Mouse (Mus musculus) forebrain, postnatal 0 days (tissue): ENCODE data around the gene Tle2. TPM values are rescaled to one million over a fixed set of nuclear protein-coding genes. Genes with fewer than 3 reads are reported as not detected.
A peak's percentile ranks its signal among the peaks of the same experiment; 100 is the strongest.

Experiments
- ATAC-seq: fragments of 200-750 bp; cut with Nextera tagmentation; 2 replicates; pipeline ENCODE4 v1.8.0; 2017; ENCODE audit warnings: mild to moderate bottlenecking, moderate library complexity
- DNase-seq: peaks from one replicate; pipeline ENCODE4 v3.0.0-alpha.2; 2015
- H3K27ac ChIP-seq: fragments of 300-500 bp; sonication (generic); 2 replicates; pipeline ENCODE4 v1.5.1; 2014; ENCODE audit warnings: low read depth, mild to moderate bottlenecking, antibody characterized with exemption, low read length, moderate library complexity, mixed read lengths
- H3K27me3 ChIP-seq: fragments of 300-500 bp; sonication (generic); 2 replicates; pipeline ENCODE4 v1.6.1; 2014; ENCODE audit warnings: mild to moderate bottlenecking, low read length, mixed read lengths; ENCODE audit not compliant: insufficient read depth
- H3K36me3 ChIP-seq: fragments of 300-500 bp; sonication (generic); 2 replicates; pipeline ENCODE4 v1.6.1; 2014; ENCODE audit warnings: mild to moderate bottlenecking, moderate library complexity; ENCODE audit not compliant: insufficient read depth
- H3K4me1 ChIP-seq: fragments of 300-500 bp; sonication (generic); 2 replicates; pipeline ENCODE4 v1.6.1; 2014; ENCODE audit warnings: antibody characterized with exemption; ENCODE audit not compliant: insufficient read depth
- H3K4me2 ChIP-seq: fragments of 300-500 bp; sonication (generic); 2 replicates; pipeline ENCODE4 v1.6.1; 2014; ENCODE audit warnings: low read depth, mild to moderate bottlenecking, moderate library complexity
- H3K4me3 ChIP-seq: fragments of 300-500 bp; sonication (generic); 2 replicates; pipeline ENCODE4 v1.5.1; 2014; ENCODE audit warnings: low read depth, low read length, mixed read lengths
- H3K9ac ChIP-seq: fragments of 300-500 bp; sonication (generic); 2 replicates; pipeline ENCODE4 v1.6.1; 2014; ENCODE audit warnings: mild to moderate bottlenecking
- H3K9me3 ChIP-seq: fragments of 300-500 bp; sonication (generic); 2 replicates; pipeline ENCODE4 v1.6.1; 2016; ENCODE audit warnings: low read length
- CTCF ChIP-seq: sonication (generic); IDR thresholded peaks from 2 replicates; pipeline ENCODE4 v1.5.1; 2016; ENCODE audit warnings: antibody characterized with exemption, control low read depth, low read depth
- WGBS: fragments of 180-500 bp; shearing (Covaris S2); extraction: QIAGEN DNeasy Blood & Tissue Kit; methylation state at CpG from one replicate; pipeline ENCODE4 v1.1.7; 2014; 5-methylcytosine and 5-hydroxymethylcytosine counted together
- polyA plus RNA-seq: library from polyadenylated mRNA; unstranded; fragments of >200 nt; fragmentation: Nextera tagmentation; extraction: Ambion mirVana; gene quantifications from 2 replicates; pipeline ENCODE4 v1.2.1, GENCODE M21; 2015
- total RNA-seq: library from RNA; depleted of rRNA; stranded (reverse); fragments of >200 nt; gene quantifications from 2 replicates; pipeline ENCODE4 v1.2.3, GENCODE M21; 2014

Tle2 gene
- total and polyA plus RNA-seq, 2 experiments from 2014 or later: 25.6 to 30.5 TPM

GRCm38 (mm10) chr10:81562411-81562810, 11.9 kb upstream of the Tle2 start:
- 71% methylated on average over 6 of the region's 6 CpGs for WGBS
- H3K9ac ChIP-seq: no peak overlapping the region
- no peak overlapping the region for H3K4me3 ChIP-seq
- no peaks in the 10 kb centered on the region for H3K9me3 ChIP-seq
- TF ChIP-seq CTCF: no peak
- peaks cover 37% of the 10 kb centered on the region for H3K36me3 ChIP-seq
- no peak for ATAC-seq
- H3K27ac ChIP-seq: no peak overlapping the region
- no peaks in the 10 kb centered on the region for H3K27me3 ChIP-seq
- peaks cover 5% of the 10 kb centered on the region for H3K4me1 ChIP-seq
- H3K4me2 ChIP-seq: no peak overlapping the region
- DNase-seq: no peak

GRCm38 (mm10) chr10:81563481-81563880, 10.9 kb upstream of the Tle2 start:
- Histone ChIP-seq H3K4me2 (no peak overlapping the region), H3K9me3 (no peaks in the 10 kb centered on the region), H3K4me3 (no peak overlapping the region), H3K27ac (no peak overlapping the region), H3K36me3 (peaks cover 38% of the 10 kb centered on the region), H3K9ac (no peak overlapping the region), H3K4me1 (peaks cover 7% of the 10 kb centered on the region), H3K27me3 (no peaks in the 10 kb centered on the region)
- no peak for TF ChIP-seq CTCF
- 52% methylated on average over 6 of the region's 6 CpGs for WGBS
- no peak for DNase-seq
- no peak for ATAC-seq

- H3K27ac ChIP-seq: no peak overlapping the region; the same call in 1 of the 2 replicates
- no peak overlapping the region for H3K4me2 ChIP-seq
- H3K27me3 ChIP-seq: no peaks in the 10 kb centered on the region
- ATAC-seq (no peak), DNase-seq (no peak)
- 0 out of 2 replicates have a peak overlapping the region, but pooled peaks have one; percentile 2 for H3K4me3 ChIP-seq
- peaks cover 5% of the 10 kb centered on the region; the same call in 1 of the 2 replicates for H3K4me1 ChIP-seq
- TF ChIP-seq CTCF: no peak
- WGBS: 7% methylated on average over 10 of the region's 10 CpGs
- H3K9me3 ChIP-seq: no peaks in the 10 kb centered on the region
- peaks cover 38% of the 10 kb centered on the region for H3K36me3 ChIP-seq
- peak overlapping the region; percentile 22; the same call in 1 of the 2 replicates for H3K9ac ChIP-seq
Observed at GRCm38 (mm10) chr10:81564216-81564615, 10.1 kb upstream of the Tle2 start.

- TF ChIP-seq CTCF: peak; percentile 73
- Histone ChIP-seq H3K4me1 (peaks cover 5% of the 10 kb centered on the region; the same call in 1 of the 2 replicates), H3K9ac (no peak overlapping the region), H3K27ac (no peak overlapping the region), H3K4me3 (no peak overlapping the region), H3K36me3 (peaks cover 38% of the 10 kb centered on the region), H3K27me3 (no peaks in the 10 kb centered on the region), H3K9me3 (no peaks in the 10 kb centered on the region), H3K4me2 (no peak overlapping the region)
- WGBS: 31% methylated on average over 10 of the region's 10 CpGs
- ATAC-seq (no peak), DNase-seq (peak; percentile 58)
Observed at GRCm38 (mm10) chr10:81564734-81565133, 9.6 kb upstream of the Tle2 start.

- 48% methylated on average over 20 of the region's 20 CpGs for WGBS
Observed at GRCm38 (mm10) chr10:81565257-81566228, 8.8 kb upstream of the Tle2 start.

GRCm38 (mm10) chr10:81568381-81569191, 5.8 kb upstream of the Tle2 start:
- Histone ChIP-seq H3K27ac (no peak overlapping the region), H3K9me3 (no peaks in the 10 kb centered on the region), H3K9ac (no peak overlapping the region), H3K4me2 (no peak overlapping the region), H3K4me3 (no peak overlapping the region), H3K4me1 (peaks cover 16% of the 10 kb centered on the region), H3K36me3 (peaks cover 32% of the 10 kb centered on the region), H3K27me3 (peaks cover 4% of the 10 kb centered on the region; the same call in 1 of the 2 replicates)
- WGBS: 16% methylated on average over 15 of the region's 16 CpGs
- no peak for ATAC-seq
- TF ChIP-seq CTCF: no peak
- DNase-seq: no peak

More at GRCm38 (mm10) chr10:81565257-81566228, 8.8 kb upstream of the Tle2 start:
- H3K4me1 ChIP-seq: peaks cover 9% of the 10 kb centered on the region
- TF ChIP-seq CTCF: no peak
- H3K36me3 ChIP-seq: peaks cover 38% of the 10 kb centered on the region
- ATAC-seq (no peak), DNase-seq (no peak)
- no peak overlapping the region for H3K4me3 ChIP-seq
- no peaks in the 10 kb centered on the region for H3K9me3 ChIP-seq
- H3K27ac ChIP-seq: no peak overlapping the region
- no peaks in the 10 kb centered on the region for H3K27me3 ChIP-seq
- no peak overlapping the region for H3K4me2 ChIP-seq
- no peak overlapping the region for H3K9ac ChIP-seq
